Mouse (Mus musculus) gastrocnemius, adult 18-20 months (tissue): ENCODE measurements around the gene Lias. TPM values are rescaled to one million over a fixed set of nuclear protein-coding genes. Genes with fewer than 3 reads are reported as not detected.
A peak's percentile ranks its signal among the peaks of the same experiment; 100 is the strongest.

Source experiments
- DNase-seq: peaks from one replicate; pipeline ENCODE4 v3.0.0; 2021; ENCODE audit warnings: low spot score
- long read RNA-seq, 2 experiments: library from polyadenylated mRNA; stranded (forward); transcript quantifications; one replicate each; pipeline ENCODE4 v2.0.0; 2021
- total RNA-seq, 2 experiments: library from RNA; stranded (reverse); gene quantifications; 2 replicates each; pipeline ENCODE4 v1.2.3; 2021

Lias gene
- 10 to 100 TPM; 44.5 to 51.0 TPM for total RNA-seq
- long read RNA-seq, experiment 1, transcript Lias-202 (11 exons, 1,668 nt) = major isoform, 35 of 44 reads
- long read RNA-seq, experiment 1, partial matches to known transcripts = 7 of 44 reads
- long read RNA-seq, experiment 1, other reads (novel, unspliced or antisense) = 0 of 44 reads
- long read RNA-seq, experiment 2, transcript Lias-202 (11 exons, 1,668 nt) = major isoform, 36 of 42 reads
- long read RNA-seq, experiment 2, partial matches to known transcripts = 4 of 42 reads
- long read RNA-seq, experiment 2, other reads (novel, unspliced or antisense) = 1 of 42 reads

DNA sequence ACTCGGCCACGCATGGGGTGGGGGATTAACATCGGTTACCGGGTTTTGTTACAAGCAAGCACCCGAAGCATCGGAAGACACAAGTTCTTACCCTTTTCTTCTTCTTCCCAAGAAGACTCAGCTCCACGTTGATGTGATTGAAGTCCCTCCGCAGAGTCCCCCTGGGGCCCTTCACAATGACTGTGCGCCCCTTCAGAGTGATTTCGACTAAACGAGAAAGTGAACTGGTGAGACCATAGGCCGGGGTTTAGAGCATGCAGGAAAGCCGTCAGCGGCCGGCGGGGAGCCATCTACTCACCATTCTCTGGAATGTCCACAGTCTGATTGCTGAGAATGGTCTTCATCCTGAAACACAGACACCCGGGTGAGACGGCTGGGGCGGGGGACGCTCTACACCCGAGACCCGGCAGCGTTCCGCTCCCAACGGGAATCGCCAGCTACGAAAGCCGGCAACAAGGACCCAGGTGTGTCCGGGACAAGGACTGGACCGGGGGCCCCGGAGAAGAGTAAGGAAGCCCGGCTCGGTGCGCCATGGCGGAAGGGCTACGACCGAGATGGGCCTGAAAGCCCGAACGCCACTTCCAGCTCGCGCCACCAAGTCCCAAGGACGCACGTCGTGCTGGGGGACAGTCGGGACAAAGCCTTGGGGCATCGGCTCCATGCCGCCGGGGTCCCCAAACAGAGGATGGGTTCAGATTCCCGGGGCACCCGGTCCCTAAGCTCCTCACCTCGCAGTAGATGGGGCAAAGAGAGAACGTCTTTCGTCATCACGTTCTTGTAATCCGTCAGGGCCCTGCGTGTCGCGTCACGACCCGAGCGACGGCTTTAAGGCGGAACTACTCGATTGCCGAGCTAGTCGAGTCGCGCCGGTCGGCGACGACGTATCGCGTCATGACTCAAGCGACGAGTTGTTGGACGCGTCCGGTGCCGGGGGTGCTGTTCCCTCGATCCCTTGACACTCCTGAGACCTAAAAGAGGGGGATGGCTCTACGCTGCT, at the start of gene Lias, which contains the start of gene Rpl9:
TSS of gene Lias (plus strand) at position 850 of the 997 bp plus-strand sequence.
TSS of gene Rpl9 (minus strand) at position 797 of the 997 bp plus-strand sequence.
- DNase-seq = peak; percentile 99

DNA sequence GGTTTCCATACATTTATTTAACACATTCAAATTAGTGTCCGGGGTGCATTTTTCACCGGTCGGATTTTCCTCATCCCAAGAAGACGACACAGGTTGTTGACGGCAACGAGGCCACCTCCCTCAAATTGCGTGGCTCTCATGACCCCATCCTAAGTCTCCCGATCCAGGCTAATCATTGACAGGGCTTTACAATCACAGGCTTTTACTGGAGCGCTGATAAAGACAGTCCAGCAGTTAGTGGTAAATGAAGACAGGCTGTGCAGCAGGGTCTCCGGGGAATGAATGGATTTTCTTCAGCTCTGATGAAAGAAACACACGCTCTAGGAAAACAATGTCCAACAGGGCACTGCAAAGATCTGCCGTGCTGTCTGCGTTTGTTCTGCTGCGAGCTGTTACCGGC, 43.1 kb upstream of the Lias start, which contains the start of gene Klb:
TSS of gene Klb (plus strand) at position 147 of the 400 bp plus-strand sequence.
- no peak for DNase-seq

DNA sequence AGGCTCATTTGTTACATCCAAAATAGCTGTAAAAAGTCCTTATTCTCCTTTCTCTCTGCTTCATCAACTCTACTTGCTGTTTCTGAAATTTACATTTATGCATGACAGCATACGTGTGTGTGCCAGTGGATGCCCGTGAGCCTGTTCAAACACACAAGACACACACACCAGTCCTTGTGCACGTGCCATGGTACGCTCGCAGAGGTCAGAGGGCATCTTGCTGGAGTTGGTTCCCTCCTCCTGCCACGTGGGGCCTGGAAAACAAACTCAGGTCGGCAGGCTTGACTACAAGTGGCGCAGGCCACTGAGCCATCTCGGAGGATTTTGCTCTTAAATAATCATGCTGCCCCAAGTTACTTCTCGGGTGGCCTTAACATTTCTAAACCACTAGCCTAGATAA, 40.8 kb upstream of the Lias start:
- no peak for DNase-seq

DNA sequence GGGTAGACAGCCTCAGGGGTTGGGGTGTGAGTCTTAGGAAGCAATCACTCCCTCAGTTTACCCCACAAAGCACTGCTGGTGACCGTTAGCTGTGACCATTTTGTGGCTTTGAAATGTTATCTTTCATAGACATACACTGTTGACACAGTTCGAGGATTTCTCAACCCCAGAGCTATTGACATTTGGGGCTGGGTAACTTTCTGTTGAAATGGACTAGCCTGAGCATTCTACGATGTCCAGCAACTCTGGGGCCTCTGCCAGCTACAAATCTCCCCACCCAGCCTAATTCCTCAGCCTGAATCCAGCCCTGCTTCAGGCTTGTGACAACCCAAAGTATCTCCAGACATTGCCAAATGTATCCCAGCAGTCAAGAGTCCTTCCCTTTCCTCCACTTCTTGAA, 37.2 kb upstream of the Lias start:
- DNase-seq = no peak

DNA sequence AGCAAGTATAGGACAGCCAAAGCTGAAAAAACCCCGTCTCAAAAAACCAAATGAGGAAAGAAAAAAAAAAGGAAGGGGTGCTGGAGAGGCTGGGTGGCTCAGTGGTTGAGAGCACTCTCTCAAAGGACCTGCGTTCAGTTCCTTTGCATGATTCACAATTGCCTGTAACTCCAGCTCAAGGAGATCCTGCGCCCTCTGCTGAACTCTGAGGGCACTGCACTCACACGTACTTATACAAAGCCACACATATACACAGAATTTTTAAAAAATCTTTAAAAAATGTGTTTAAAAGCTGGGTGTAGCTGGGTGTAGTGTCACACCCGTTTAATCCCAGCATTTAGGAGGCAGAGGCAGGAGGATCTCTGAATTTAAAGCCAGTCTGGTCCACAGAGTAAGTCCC, 36.3 kb upstream of the Lias start:
- no peak for DNase-seq

DNA sequence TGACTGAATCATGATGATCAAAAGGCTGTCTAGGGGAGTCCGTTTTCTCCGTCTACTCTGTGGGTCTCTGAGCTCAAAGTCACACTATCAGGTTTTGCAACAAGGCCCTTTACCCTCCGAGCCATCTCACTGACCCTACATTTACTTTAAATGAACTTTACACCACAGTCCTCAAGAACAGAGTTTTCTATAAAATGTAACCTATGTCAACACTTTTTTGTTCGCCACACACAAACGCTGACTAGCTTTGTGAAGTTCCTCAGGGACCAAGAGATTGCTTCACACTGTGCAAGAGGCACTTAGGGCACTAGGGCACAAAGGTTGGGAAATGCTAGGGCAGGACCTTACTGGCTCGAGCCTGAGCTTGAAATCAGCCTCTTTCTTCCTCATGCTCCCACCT, 34.4 kb upstream of the Lias start:
- DNase-seq = no peak

DNA sequence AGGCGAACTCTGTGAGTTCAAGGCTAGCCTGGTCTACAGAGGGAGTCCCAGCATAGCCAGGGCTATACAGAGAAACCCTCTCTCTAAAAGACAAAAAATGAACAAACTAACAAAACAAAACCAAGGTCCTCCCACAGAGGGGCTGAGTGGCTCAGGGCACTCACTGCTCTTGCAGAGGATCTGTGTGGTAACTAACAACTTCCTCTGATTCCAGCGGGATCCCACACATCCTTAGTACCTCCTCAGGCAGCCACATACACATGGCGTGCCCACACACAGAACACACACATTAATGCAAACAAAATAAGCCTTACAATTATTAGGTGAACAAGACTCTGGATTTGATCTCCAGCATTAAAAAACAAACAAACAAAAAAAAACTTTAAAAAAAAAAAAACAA, 33.5 kb upstream of the Lias start:
- DNase-seq = no peak

DNA sequence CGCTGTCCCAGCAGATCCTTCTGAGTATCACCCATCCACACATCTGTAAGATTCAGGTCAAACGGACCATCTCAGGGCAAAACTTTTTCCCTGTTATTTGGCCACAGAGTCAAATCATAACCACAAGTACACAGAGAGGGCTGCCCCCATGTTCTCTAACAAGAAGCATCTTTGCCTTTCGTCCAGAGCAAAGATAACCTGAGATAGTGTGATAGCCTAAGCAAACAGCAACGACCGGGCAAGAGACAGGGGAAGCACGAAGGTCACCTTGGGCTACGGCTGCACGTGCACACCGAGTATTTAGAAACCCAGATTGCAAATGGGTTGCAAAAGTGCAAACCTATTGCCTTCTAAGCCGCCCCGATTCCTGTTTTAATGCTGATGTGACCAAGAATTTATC, 23.5 kb upstream of the Lias start:
- no peak for DNase-seq

DNA sequence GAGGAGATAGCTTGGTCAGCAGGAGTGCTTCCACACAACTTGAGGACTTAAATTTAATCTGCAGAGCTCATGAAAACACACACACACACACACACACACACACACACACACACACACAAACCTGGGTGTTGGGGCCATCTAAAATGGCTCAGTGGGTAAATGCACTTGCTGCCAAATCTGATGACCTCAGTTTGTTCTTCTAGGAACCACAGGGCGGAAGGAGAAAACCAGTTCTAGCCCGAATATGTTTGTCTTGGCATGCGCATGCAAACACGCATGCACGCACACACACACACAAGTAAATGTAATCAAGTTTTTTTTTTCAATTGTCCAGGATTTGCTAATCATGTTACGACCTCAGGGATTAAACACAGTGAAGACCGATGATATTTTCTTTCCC, 19.7 kb upstream of the Lias start:
- no peak for DNase-seq

DNA sequence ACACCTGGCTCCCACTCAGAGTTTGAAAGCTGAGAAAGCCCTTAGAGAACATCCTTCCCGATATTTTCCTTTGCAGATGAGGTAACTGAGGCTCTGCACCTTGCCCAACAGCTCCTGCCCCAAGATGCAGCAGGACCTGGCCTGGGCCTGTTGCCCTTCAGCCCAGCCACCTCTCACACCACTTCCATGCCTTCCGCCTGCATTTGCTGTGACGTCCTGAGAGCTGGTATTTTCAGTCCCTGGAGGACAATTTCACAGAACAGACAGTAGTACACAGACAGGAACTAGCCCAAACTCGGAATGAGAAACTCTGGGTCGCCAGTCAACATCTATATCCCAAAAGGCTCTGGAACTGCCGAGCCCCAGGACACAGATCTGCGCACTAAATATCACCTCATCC, 16.6 kb upstream of the Lias start:
- DNase-seq = no peak

DNA sequence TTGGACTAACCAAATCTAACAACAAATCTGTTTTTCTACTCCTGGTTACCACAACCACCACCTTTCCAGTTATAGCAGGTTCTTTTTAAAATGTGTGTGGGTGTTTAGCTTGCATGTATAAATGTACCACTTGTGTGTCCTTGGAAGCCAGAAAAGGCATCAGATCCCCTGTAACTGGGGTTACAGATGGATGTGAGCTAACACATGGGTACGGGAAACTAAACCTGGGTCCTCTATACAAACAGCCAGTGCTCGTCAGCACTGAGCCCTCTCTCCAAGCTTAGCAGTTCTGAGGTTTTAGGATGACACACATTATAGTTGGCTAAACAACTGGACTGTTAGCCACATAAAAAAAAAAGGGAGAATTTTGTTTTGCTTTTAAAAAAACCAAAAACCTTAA, 5.6 kb upstream of the Lias start:
- no peak for DNase-seq

DNA sequence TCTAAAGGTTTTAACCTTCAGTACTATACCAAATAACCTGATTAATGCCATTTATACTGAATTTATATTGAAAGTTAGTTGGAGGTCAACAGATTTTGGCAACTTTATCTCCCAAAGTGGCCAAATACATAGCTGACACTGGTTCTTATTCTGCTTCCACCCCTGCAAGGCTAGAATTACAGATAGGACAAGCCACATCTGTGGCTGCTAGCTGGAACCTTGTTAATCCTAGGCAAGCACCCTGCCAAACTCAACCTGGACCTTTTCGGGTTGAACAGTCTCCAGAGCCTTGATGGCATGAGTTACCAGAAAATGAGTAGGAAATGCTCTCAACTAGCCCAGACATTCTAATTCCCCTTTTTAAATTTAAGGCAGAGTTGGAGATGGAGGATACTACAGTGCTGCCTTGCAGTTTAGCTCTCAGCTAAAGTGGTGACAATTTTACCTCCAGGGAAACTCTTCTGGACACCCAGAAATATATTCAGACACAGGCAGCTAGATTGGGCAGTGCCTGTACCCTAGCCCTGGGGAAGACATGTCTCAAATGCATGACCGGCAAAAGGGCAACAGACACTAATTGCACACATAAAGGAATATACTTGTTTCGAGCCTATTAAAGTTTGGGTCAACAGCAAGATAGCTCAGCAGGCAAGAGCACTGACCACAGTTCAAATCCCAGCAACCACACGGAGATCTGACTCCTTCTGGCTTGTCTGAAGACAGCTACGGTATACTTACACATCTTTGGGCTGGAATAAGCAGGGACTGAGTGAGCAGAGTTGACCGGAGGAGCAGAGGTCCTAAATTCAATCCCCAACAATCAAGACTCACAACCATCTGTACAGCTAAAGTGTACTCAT, 4.1 kb upstream of the Lias start:
- no peak for DNase-seq

DNA sequence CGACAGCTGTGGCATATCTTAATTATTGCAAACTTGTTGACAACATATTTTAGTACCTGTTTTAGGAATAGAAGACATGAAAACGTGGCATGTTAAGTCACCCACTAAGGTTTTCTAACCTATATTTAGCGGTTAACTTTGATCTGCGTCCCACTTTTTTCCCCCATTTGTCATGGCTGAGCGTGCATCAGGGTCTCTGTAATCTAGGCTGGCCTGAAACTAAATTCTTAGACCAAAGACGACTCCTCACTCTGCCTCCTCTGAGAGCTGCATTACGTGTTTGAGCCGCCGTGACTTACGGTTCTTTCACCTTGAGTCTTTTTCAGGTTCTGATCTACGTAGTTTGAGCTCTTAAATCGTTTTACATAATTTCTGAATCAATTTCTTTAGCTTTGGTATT, 456 bp downstream of the Lias start:
- no peak for DNase-seq

DNA sequence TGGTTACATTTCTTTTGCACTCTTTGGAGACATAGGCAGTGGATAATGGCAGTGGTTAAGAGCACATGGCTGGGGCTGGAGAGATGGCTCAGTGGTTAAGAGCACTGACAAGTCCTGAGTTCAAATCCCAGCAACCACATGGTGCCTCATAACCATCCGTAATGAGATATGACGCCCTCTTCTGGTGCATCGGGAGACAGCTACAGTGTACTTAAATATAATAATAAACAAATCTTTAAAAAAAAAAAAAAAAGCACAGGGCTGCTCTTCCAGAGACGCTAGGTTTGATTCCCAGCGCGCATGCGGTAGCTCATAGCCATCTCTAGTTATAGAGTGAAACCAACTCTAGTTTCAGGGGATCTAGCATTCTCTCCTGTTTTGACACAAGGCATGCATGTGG, 3.1 kb downstream of the Lias start:
- DNase-seq = no peak

DNA sequence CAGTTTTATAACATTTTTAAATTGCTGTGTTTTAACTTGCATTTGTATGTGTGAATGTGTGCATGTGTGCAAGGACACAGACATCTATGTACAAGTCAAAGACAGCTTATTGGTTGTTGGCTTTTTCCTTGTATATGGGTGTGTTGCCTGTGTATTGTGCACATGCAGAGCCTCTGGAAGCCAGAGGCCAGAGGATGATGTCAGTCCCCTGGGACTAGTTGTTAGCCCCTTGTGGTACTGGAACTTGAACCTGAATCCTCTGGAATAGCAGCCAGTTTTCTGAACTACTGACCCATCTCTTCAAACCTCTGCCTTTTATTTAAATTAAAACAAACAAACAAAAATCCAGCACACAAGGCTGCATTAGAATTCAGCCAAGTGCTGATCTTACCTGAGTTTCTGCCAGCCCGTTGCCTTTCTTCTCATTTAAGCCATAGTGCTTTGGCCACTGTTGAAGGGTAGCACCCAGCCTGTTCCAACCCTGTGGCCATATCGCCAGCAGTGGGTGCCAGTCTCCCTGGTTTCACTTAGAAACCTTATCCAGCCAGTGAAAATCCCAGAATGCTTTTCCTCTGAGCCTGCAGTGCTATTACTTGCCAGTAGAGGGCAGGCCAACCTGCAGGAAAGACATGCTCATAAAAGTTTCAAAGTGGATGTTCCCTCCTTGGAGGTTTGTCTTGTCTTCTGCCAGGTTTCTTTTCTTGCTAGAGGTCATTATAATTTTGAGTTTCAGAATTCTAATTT, 10.1 kb downstream of the Lias start:
- DNase-seq = peak; percentile 89

DNA sequence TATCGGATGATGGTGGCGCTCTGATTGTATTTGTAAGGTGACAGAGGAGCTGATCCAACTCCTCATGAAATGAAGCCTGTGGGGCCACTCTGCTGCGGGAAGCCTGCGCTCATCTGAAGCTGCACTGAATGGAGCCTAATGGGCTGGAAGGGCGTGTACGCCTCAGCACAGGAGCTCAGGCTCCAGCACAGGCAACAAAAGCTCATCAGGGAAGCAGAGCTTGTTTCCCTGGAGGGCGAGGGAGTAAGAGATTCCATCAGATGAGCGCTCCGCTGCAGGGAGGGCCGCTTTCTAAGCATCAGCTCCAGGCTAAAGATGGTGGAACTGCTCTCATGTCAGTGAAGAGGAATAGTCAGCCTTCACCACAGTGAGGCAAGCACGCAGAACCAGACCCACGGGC, 16.7 kb downstream of the Lias start:
- no peak for DNase-seq

DNA sequence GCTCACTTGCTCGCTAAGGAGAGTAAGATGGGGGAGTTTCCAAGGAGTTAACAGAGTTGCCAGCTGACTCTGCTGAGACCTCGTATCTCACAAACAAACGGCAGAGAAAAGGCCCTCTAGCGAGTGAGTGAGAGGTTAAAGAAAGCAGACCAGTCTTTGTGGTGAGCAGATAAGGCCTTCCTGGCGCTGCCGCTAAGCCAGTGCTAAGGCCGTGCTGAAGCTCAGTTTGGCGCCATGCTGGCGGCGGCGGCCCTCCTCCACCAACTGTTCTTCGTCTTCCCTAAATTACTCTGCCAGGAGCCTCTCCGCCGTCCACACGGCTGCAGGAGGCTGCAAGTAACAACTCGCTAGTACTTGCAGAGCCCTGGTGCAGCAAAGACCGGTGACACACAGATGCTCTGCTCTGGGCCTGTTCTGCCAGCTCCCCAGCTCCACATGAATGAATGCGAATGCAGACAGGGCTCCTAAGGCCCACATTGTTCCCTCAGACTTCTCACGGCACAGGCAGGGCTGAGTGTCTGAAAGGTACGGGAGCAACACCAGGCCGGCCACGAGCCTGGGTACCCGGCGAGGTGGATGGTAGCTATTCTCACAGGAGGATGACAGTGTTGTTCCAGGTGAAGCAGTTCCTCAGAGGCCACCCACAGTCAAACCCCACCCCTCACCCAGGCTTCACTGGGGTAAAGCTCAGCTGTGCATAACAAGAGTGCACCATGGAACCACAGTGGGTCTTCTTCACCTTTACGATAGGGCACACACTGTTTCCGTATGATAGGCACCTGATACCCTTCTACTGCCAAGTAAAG, 24.6 kb downstream of the Lias start:
- no peak for DNase-seq

DNA sequence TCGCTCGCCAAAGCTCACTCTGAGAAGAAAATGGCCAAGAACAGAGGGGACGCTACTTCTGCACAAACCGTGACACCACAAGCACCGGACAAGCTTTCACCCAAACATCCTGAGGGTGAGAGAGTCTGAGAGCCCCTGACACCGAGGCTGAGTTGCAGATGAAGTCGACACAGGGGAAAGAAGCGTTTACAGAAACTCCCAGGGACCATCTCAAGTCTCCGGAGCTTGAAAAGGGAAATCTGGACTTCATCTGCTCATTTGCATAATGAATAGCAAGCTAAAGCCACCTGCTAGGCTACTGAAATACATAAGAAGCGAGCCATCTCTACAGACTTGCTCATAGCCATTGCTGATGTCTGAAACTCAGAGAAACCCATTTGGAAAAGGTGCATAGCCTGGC, 27.8 kb downstream of the Lias start:
- no peak for DNase-seq

DNA sequence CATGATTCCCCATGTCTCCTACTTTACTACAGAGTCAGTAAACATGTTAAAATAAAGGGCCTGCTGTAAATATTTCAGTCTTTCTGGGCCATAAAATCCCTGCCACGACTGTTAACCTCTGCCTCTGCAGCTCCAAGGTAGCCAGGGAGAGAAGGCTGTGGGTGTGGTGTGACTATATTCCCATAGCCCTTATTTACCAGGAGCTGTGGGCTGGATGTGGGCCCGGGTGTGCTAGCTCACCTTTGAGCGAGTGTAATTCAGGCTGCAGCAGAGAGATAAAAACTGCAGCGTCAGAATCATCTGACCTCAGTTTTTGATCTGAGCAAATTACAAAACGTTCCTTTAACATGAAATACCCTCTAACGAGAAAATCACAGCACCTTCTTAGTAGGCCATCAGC, 29.5 kb downstream of the Lias start:
- DNase-seq = no peak

DNA sequence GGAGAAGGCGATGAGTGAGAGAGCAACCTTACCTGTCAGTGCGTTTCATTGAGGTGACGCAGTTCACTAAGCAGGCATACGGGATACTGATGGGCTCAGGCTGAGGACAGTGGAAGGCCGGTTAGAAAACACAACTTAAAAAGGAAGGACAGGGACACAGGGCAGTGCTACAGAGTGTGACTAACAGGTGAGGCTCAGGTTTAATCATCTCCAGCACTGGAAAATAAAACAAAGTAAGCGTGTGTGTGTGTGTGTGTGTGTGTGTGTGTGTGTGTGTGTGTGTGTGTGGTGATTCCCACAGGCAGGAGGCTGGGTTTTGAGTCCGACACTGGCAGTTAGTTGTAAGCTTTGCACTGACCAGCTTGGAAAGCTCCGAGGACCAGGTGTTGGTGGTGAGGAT, 31.5 kb downstream of the Lias start:
- no peak for DNase-seq
